Mouse (Mus musculus) liver, postnatal 0 days (tissue): ENCODE data around the gene Tinagl1.

Source experiments
- CTCF ChIP-seq: sonication (generic); IDR thresholded peaks from 2 replicates; pipeline ENCODE4 v1.5.1; 2016; ENCODE audit warnings: antibody characterized with exemption, low read depth
- EP300 ChIP-seq: IDR thresholded peaks from 2 replicates; pipeline ENCODE4 v1.6.1; 2016; ENCODE audit warnings: antibody characterized with exemption, low read depth, mild to moderate bottlenecking

DNA sequence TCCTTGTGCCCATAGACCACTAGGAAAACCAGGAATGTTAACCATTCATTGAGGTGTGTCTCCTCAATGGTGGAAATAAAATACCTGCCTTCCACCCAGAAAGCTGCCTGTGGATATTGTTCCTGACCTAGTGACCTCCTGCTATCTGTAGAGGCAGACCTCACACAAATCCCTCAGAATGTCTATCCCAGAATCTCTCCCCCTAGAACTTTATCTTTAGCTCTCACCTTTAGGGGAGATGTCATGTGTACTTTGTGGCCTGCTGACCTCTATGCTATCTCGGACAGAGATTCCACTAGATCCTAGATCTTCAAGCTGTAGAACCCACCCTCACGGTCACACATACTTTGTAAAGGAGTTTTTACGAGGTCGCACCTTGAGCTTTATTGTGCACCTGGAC, 38.3 kb upstream of the Tinagl1 start:
- TF ChIP-seq EP300 (no peak), CTCF (no peak)
